Mouse (Mus musculus): ENCODE measurements around the gene Nav2.

DNA sequence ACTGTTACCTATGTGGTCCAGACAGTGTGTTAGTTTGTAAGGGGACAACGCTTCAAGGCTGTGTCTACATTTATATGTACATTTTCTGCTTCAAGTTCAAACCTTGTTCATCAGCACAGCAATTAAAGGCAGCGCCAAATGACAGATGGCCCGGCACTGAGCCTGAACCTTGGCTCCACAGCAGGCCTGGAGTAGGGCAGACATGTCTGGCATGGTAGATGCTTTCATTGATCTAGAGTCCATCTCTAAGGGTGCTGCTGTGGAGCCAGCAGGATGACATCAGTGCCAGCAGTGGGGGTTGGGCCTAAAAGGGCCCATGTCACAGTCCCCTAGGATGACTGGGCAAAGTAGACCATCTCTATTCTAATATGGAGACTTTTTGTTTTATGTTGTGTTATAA is 186.0 kb downstream of the Nav2 start:
- TF ChIP-seq GATA1 (IDR thresholded peaks at IDR 0.05; ENCODE audit: borderline replicate concordance, low read length) (no peak), FLI1 (IDR thresholded peaks at IDR 0.05; ENCODE audit: low read length) (no peak)
